Mouse (Mus musculus) activated CD4-positive, CD25-positive, alpha-beta regulatory T cell, adult 4 months (primary cell): ENCODE results near the gene Cbwd1. TPM values are rescaled to one million over a fixed set of nuclear protein-coding genes. Genes with fewer than 3 reads are reported as not detected.

Experiments used
- ATAC-seq: one replicate; pipeline ENCODE4 v1.8.0; 2017
- polyA plus RNA-seq, 2 experiments: library from polyadenylated mRNA; unstranded; fragments of 100-300 nt; shearing (Covaris generic); gene quantifications; one replicate each; pipeline ENCODE4 v1.2.1; 2017

The Cbwd1 gene
- polyA plus RNA-seq: 10 to 100 TPM; 17.4 to 22.3 TPM

DNA sequence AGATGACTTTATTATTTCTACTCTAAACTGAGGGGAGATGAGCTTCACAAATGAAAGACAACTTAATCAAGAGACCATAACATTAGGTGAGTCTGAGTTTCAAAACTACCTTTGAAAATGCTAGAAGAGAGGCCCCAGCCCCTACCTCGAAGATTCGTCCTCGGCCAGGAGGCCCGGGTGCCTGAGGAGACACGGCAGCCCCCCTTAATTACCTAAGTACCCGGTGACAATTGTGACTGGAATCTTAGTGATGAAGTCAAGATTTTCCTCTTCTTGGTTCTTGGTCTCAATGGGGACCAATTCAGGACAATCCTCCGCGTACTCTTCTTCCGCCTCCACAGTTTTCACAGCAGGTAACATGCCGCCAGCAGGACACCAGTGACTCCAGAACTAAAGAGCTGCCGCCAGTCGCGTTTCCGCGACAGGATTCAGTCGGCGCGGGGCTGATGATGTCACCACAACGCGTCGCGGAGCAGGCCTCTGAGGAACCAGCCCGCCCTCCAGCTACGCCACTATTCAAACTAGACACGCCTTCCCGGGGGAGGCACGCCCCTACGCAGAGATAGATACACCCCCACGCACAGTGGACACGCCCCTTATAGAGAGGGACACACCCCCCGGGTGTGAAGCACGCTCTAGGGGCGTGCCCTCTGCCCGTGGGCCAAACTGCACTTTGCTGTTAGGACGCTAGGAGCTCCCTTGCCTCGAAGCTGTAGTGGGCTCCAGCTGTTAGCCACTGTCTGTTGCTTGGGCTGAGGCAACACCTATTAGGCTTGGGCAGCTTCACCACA, at the start of gene Cbwd1:
Gene Cbwd1 (minus strand): TSS at position 439 of the 791 bp plus-strand sequence.
- peak; percentile 99 for ATAC-seq

DNA sequence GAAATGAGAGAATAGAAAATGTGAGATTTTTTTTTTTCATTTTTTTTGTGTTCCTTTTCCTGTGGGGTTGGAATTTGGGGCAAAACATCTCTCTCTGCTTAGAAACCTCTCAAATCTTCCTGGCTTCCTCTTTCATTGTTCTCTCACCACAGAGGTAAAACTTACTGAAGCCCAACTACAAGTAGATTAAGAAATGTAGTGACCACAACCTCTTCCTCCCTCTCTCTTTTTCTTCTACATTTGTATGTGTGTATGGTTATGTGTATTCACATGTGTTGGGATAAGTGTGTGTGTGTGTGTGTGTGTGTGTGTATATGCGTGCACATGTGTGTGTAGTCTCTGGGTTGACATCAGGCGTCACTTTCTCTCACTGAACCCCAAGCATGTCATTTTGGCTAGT, 47.1 kb upstream of the Cbwd1 start:
- no peak for ATAC-seq

DNA sequence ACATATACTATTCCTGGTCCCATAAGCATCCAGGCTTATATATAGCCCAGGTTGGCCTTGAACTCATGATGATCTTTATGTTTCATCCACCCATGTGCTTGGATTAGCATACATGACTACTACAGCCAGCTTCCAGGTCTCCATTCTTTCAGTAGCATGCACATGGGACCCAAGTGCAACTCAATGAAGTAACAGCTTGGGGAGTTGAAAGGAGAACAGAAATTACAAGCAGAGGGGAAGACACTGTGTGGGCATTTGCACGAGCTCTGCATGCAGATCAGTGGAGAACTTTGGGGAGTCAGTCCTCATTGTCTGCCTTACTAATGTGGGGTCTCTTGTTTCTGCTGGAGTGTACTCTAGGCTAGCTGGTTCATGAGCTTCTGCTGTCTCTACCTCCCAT, 45.3 kb upstream of the Cbwd1 start:
- ATAC-seq: no peak

DNA sequence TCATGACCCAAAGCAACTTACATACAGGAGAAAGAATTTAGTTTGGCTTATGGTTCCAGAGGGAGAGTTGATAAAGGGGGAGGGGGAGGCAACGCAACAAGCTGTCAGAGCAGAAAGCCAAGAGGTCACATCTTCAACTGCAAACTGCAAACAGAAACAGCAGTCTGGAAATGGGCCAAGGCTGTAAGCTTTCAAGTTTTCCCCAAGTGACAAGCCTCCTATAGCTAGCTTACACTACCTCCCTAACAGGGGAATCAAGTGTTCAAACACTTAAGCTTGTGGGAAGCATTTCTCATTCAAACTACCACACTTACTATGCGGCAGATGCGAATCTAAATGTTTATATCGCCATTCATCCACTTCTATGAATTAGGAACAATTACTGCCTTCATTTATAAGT, 42.4 kb upstream of the Cbwd1 start:
- ATAC-seq: no peak

DNA sequence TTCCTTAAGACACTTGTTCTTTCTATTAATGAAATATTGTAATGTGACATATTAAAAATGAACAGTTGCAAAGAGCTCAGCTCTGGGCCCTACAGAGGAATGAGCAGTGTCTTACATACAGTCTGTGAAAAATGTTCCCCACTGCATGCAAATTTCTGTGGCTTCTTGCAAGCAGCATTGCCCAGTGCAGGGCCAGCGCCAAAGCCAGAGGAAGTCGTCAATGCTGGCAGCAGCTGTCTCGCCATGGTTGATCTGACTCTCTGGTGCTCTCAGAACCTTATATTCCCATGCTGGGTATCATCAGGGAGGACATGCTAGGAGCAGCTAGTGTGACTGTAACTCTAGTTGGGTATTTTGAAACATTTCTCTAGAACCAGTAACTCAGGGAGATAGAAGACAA, 41.4 kb upstream of the Cbwd1 start:
- ATAC-seq: no peak

DNA sequence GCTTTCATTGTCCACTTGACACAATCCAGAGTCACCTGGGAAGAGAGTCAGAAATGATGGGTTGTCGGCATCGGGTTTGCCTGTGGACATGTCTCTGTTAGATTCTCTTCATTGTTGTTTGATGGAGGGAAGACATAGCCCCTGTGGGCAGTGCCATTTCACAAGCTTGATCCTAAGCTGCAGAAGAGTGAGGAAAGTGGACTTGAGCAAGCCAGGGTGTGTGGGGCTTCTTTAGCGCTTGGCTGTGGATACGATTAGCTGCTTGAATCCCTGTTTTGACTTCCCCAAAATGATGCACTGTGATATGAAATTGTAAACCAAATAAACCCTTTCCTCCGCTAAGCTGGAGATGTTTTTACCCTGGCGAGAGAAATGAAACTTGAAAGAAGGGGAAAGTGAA, 40.6 kb upstream of the Cbwd1 start:
- ATAC-seq: no peak

DNA sequence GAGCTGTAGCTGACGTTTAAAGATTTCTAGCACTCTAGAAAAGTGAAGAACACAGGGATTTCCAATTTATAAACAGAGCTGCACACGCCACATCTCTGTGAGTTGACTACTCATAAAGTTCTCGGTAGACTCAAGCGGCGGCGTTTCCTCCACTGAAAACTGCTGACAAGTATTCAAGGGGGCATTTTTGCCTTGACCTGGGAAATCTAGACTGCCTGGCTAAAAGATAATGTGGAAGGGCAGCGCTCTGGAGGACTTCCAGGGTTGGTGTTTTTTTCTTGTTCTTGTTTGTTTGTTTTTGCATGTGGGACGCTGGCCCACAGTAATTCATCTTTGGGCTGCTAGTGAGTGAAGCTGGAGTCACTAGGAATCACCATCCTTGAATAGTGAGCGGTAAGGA, 38.7 kb upstream of the Cbwd1 start:
- no peak for ATAC-seq

DNA sequence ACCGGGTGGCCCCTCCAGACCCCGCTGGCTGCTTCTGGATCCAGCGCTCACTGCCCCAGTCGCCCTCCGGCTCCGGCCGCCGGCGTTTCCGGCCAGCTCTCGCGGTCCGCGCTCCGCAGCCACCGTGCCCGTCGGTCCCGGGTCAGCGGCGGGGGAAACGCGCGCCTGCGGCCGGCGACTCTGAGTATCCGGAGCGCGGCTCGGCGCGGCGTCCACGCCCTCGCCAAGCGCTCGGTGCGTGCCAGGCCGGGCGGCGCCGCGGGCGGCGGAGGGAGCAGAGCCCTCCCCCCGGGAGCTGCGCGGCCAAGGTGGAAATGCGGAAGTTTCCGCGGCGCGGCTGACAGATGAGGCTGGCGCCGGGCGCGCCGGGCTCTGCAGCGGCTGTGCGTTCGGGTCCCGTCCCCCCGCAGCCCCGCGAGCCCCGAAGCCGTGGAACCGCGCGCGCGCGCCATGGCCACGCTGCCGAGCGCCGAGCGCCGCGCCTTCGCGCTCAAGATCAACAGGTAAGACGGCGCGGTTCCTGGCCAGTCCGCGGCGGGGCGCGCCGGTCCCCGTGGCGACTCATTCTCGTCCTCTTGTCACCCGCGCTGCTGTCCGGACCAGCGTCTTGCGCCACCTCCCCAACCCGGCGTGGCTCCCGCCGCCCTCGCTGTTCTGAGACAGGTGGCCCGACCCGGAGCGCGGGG, 37.9 kb upstream of the Cbwd1 start, which contains the start of gene Dock8:
Gene Dock8 (plus strand): TSS at position 334 of the 686 bp plus-strand sequence.
- peak; percentile 79 for ATAC-seq

DNA sequence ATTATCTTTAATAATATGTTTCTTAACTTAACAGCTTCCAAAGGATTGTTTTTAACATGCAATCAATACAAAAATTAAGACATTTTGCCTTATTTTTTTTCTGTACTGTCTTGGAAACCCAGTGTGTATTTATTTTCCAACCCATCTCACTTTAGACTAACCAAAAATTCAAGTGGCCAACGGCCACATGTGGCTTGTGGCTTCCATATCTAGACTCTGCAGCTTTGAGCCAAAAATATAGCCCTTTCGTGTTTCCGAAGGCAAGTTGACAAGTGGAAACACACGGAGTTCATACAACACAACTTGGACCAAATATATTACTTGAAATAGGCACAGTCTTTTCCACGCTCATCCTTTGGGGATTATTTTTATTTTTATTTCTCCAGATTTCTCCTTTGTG, 37.2 kb upstream of the Cbwd1 start:
- no peak for ATAC-seq

DNA sequence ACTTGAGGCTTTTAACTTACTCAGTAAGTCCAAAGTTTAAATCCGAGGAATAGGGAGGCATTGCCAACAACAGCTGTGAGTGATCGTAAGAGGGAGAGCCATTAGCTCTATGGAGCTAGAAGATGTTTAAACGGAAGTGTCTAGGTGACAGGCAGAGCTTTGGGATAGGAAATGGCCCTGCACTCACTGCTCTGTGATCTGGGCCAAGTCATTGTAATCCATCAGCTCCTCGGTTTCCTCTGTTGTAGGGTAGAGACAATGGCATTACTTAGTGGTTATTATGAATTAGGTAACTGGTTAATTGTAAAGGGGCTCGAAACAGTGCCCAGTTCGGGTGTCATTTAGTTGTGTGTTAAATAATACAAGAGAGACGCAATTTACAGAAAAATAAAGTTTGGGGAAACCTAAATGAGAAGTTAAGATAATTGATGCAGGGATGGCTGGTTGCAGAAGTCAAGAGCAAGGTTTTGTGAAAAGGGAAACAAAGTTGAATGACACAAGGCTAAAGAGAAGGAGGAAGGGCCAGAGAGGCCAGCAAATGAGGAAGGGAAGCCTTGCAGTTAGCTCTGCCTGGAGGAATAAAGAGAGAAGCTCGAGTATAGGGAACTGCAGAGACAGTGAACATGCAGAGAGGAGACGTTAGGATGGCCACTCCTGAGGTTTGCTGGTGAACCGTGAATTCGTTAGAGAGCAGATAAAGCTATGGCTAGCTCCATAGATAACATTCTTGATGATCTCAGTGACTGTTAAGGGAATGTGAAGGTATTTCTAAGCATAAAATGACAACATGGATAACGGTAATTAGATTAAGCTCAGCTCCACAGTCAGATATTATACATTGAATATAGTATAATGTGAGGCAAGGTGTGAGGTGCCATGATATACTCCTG, 35.6 kb upstream of the Cbwd1 start:
- ATAC-seq: no peak

DNA sequence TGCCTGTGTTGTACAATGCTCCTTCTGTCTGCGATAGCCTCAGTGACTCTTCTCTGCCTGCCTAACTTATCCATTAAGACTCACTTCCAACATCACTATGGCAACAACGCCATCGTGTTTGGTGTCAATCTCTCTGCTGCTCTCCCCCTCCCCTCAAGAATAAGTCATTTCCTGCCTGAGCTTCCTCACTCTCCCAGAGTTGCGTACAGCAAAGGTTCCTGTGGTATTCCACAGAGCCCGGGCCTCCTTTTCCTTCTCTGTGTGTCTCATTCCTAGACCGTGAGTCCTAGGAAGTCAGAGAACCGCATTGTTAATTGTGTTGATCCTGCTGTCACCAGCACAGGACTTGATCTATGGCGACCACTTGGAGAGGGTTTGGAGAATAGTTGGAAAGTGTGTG, 33.5 kb upstream of the Cbwd1 start:
- no peak for ATAC-seq

DNA sequence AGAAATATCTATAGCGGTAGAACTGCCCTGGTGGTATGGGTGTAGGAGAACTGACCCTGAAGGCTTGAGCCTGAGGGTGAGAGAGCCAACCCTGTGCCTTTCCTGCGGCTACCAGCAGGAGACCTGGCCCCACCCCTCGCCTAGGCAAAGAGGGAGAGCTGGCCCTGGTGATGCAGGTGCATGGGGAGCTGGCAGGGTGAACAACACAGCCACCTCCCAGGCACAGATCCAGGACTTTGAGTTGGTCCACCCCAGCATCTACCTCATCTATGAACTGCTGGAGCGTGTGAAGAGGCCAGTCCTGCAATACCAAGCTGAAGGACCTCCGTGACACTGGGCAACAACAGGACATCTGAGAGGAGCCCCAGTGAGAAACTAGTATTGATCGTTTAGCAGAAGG, 32.1 kb upstream of the Cbwd1 start:
- no peak for ATAC-seq

DNA sequence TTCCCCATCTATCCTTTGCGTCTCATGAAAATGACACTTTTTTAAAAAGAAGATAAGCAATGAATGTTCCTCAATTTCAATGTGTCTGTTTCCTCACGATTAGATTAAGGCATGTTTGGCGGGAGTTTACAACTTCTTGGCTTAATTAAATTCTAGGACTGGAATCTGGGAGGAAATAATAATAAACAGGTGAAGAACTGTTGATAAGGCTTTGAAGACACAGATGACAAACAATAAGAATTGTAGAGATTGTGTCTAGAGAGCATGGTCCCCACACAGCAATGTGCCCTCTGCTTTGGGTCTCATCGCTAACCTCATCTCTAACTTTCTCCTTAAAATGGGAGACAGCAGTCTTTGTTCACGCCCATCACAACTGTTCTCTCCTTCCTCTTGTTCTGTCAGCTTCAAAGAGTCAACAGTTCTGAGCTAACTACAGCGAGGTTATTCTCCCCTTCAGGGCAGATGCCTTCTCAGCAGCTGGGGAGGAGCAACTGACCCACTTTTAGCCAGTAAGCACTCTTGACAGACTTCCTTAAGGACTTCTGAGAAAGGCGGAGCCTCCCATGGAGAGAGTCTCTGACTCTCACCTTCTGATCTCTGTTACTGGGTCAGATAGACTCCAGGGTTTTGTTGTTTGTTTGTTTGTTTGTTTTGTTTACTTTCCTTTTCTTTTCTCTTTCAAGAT, 28.9 kb upstream of the Cbwd1 start:
- no peak for ATAC-seq

DNA sequence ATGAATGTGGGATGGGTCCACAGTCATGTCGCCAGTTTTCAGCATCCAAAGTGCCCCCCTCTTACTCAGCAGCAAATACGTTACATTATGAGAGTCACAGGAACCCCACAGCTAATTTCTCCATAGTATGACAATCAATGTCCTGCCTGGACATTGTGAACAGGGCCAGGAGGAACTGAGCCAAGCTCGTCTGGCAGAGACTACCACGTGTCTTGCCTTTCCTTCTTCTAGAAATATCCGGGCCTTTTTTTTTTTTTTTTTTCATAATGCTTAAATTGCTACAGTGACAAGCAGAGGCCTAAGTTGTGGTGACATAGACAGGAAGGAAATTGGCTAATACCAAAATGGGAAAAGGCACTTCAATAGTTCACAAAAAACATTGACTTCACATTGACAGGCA, 27.4 kb upstream of the Cbwd1 start:
- ATAC-seq: no peak

DNA sequence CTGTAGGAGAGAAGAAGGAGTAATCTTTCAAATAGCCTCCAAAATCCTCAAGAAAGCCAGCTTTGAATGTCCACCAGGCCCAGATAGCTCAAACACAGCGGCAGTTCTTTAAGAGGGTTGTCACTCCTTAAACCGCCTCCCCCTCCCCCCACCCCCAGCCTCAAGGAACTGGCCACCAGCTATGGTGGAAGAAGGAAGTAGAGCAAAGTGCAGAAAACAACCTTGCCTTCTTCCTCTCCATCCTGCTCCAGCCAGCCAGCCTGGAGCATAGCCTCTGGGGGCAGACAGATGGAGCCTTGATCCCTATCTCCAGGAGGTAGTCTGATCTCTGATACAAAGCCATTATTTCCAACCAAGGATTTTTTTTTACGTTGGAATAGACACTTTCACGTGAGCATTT, 25.9 kb upstream of the Cbwd1 start:
- ATAC-seq: no peak

DNA sequence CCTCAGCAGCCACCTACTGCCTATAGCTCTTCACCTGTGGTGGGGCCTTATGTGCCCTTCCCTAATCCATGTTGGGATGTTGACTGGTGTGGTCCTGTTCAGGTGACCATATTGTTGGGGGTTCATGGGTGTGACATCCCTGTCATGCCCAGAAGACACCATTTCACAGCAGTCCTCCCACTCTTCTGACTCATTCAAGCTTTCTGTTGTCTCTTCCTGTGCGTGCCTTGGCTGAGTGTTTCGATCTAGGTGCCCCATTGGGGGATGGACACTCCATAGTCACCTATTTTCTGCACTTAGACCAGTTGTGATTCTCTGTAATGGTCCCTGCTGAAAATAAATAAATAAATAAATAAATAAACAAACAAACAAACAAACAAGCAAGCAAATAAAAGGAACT, 23.6 kb upstream of the Cbwd1 start:
- no peak for ATAC-seq

DNA sequence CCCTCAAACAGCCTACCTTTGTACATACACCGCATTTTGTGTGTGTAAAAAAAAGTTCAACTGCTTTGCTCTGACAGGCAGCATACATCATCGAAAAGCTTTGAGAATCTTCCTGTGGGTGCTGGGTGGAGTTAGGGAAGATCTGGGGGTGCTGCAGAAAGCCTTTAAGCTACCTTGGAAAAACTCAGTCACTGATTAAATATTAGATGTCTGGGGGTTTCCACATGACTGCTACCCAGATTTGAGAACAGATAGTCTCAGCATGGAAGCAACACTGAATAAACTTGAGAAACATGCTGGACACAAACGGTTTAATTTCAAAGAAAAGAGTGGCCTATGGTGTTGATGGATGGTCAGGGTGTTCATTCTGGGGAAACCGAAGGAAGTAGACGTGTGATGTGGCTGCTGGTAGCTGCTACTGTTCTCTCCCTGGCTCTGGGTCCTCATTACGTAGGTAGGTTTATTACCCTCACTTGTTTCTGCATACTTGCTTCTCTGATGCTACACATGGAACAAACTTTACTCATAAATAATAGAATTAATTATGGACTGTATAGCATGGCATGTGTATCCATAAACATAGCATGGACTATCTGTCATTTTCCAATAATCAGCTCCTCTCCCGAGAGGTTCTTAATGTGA, 22.6 kb upstream of the Cbwd1 start:
- ATAC-seq: peak; percentile 63

DNA sequence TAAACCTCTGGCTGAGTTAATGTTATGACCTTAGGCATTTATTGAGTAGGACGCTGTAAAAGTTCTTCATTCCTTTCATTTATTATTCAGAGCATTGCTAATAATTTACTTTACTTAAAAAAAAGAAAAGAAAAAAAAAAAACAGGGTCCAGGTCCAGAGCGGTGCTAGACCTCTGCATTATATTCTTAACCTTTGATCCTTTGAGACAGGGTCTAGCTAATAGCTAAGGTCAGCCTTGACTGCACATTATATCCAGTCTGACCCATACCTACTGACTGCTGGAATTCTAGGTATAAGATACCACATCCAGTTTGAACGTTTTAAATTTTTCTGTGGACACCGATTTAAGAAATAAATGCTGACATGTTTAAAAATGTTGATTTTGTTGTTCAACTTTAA, 21.6 kb upstream of the Cbwd1 start:
- no peak for ATAC-seq

DNA sequence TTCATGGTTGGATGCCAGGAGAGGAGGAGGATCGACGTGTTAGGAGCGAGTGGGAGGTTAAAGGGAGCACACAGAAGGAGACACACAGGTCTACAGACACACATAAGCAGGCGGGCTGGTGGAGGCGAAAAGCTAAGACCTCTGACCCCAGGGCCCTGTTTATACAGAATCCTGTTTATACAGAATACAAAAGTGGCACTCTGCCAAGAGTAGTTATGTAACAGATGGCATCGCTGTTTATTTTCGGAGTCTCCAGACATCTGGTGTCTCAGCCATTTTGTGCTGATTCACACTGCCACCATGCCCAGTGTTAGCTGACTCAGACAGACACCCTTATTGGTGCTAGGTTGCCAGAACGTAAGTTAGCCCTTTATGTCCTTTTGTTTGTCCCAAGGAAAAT, 19.9 kb upstream of the Cbwd1 start:
- ATAC-seq: no peak

DNA sequence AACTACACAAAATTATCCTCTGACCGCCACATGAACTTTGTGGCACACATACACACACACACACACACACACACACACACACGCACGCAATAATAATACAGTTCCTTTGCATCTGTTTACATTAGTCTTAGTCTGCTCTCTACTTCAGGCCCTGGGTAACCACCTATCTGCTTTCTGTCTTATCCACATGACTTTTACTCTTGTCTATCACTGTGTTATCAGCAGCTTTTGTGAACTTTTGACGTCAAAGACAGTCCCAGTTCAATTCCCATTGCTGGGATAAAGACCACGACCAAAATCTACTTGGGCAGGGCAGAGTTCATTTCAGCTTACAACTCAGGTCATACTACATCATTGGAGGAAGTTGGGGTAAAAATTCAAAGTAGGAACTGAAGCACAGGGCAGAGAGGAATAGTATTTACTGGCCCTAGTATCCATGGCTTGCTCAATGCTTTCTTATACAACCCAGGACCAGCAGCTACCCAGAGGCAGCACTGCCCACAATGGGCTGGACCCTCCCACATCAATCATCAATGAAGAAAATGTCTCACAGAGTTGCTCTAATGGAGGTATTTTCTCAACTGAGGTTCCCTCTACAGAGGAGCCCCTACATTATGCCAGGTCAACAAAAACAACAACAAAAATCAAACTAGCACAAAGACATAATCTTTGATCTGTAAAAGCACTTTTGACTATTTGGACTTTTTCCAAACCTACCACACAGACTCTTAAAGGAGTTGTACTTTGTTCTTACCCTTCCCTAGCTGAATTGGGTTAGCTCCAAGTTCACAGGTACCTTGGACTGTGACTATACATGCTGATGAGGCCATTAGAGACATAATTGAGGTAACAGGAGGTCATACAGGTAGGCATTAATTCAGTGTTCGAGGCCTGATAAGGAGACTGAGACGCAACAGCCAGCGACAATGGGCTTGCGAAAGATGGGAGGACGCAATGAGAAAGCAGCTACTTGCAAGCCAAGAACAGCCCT, 17.7 kb upstream of the Cbwd1 start:
- ATAC-seq: no peak

DNA sequence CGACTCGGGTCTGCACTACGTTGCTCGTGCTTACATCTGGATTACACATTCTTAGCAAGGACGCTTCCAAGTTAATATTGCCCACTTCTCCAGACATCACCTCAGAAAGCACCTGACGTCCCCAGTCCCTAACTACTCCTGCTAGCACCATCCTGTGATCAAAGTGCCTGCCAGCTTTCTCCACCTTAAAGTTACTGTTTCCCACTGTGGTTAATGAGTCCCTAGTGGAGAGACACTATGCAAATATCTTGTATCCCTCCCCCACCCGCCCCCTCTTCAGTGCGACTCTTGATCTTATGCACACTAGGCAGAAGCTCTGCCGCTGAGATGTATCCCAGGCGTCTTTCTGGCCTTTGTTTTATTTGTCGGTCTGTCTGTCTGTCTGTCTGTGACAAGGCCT, 16.6 kb upstream of the Cbwd1 start:
- no peak for ATAC-seq
